Mouse (Mus musculus) stomach, postnatal 0 days (tissue): ENCODE results near the gene Slc35f6.

Experiments used
- CTCF ChIP-seq: IDR thresholded peaks from 2 replicates; pipeline ENCODE4 v1.5.1; 2016; ENCODE audit warnings: antibody characterized with exemption, low read depth, mild to moderate bottlenecking, moderate library complexity
- EP300 ChIP-seq: optimal IDR thresholded peaks from 2 replicates; pipeline ENCODE3; 2016; ENCODE audit warnings: antibody characterized with exemption

- TF ChIP-seq EP300 (no peak), CTCF (no peak)
These were observed 19.5 kb downstream of the Slc35f6 start for GRCm38 (mm10) chr5:30667215-30667614.
